Mouse (Mus musculus) small intestine, adult 2 months (tissue): ENCODE data around the gene Actb. TPM values are rescaled to one million over a fixed set of nuclear protein-coding genes. Genes with fewer than 3 reads are reported as not detected.

Experiments used
- H3K27ac ChIP-seq: fragments of 200-500 bp; 2 replicates; pipeline ENCODE4 v1.5.1; 2012; ENCODE audit warnings: low read depth, low read length, control low read depth, inconsistent platforms; ENCODE audit not compliant: insufficient read depth
- H3K27me3 ChIP-seq: fragments of 200-500 bp; 2 replicates; pipeline ENCODE4 v1.6.1; 2012; ENCODE audit warnings: mild to moderate bottlenecking, moderate library complexity, low read length, inconsistent platforms; ENCODE audit not compliant: control insufficient read depth, insufficient read depth
- H3K36me3 ChIP-seq: fragments of 200-500 bp; 2 replicates; pipeline ENCODE4 v1.6.1; 2012; ENCODE audit warnings: mild to moderate bottlenecking, low read length, control low read depth, inconsistent platforms; ENCODE audit not compliant: control insufficient read depth, insufficient read depth
- H3K4me1 ChIP-seq: fragments of 200-500 bp; 2 replicates; pipeline ENCODE4 v1.6.1; 2012; ENCODE audit warnings: low read length, inconsistent platforms, mixed read lengths; ENCODE audit not compliant: control insufficient read depth, insufficient read depth, insufficient read length
- H3K4me3 ChIP-seq: fragments of 200-500 bp; 2 replicates; pipeline ENCODE4 v1.5.1; 2012; ENCODE audit warnings: low read depth, mild to moderate bottlenecking, control low read depth, inconsistent platforms, low read length, moderate library complexity
- CTCF ChIP-seq: fragments of 200-500 bp; IDR thresholded peaks from 2 replicates; pipeline ENCODE4 v1.5.1; 2012; ENCODE audit warnings: low read depth, mild to moderate bottlenecking, control low read depth, inconsistent platforms, low read length, moderate library complexity, mixed read lengths; ENCODE audit not compliant: insufficient replicate concordance, insufficient read length; ENCODE audit errors: extremely low read depth
- POLR2A ChIP-seq: fragments of 200-500 bp; IDR thresholded peaks from 2 replicates; pipeline ENCODE4 v1.6.1; 2012; ENCODE audit warnings: low read depth, mild to moderate bottlenecking, control low read depth, inconsistent platforms, low read length, moderate library complexity
- WGBS: fragments of 180-500 bp; shearing (Covaris S2); methylation state at CpG from one replicate; pipeline ENCODE4 v1.1.7; 2018; 5-methylcytosine and 5-hydroxymethylcytosine counted together
- polyA plus RNA-seq: library from polyadenylated mRNA; depleted of rRNA; stranded (reverse); fragments of >200 nt; gene quantifications from 2 replicates; pipeline ENCODE4 v1.2.3, GENCODE M21; 2012

The Actb gene
- polyA plus RNA-seq, 1 experiment: 11,894 TPM

GRCm38 (mm10) chr5:142899932-142900533, 6.5 kb downstream of the Actb start:
- peaks cover 48% of the 10 kb centered on the region for H3K36me3 ChIP-seq
- no peaks in the 10 kb centered on the region for H3K27me3 ChIP-seq
- peaks cover 7% of the 10 kb centered on the region for H3K4me1 ChIP-seq
- TF ChIP-seq CTCF (no peak), POLR2A (no peak)
- H3K27ac ChIP-seq: no peak overlapping the region
- 67% methylated on average over 5 of the region's 5 CpGs for WGBS
- no peak overlapping the region for H3K4me3 ChIP-seq

DNA sequence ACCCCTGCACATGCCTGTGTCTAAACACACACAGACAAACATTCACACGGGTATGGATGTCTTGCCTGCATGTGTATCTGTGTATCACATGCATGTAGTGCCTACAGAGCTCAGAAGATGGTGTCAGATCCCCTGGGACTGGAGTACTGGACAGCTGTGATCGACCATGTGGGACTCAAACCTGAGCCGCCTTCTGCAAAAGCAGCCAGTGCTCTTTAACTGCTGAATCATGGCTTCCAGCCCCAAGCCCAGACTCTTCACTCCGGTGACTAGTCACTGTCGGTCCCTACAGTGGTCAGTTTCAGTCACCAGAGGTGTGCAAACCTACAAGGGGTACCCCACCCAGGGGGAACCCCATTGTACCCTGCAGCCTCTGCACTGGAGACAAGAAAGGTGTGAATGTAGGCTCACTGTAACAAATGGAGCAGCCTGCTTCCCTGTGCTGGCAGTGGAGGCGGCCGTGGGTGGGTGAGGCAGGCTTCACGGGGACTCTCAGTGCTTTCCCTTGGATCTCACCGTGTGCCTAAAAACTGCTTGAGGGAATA, 7.4 kb downstream of the Actb start:
- Histone ChIP-seq H3K27ac (no peak overlapping the region), H3K27me3 (no peaks in the 10 kb centered on the region)

GRCm38 (mm10) chr5:142898316-142898715, 8.2 kb downstream of the Actb start:
- Histone ChIP-seq H3K27me3 (no peaks in the 10 kb centered on the region), H3K4me1 (peaks cover 9% of the 10 kb centered on the region), H3K36me3 (peaks cover 32% of the 10 kb centered on the region), H3K27ac (no peak overlapping the region), H3K4me3 (no peak overlapping the region)
- WGBS: 69% methylated on average over 4 of the region's 4 CpGs
- TF ChIP-seq POLR2A (no peak), CTCF (no peak)

More for the DNA sequence above, 7.4 kb downstream of the Actb start:
- peaks cover 39% of the 10 kb centered on the region for H3K36me3 ChIP-seq
- no peak overlapping the region for H3K4me3 ChIP-seq
- no peak for TF ChIP-seq CTCF
- no peak for TF ChIP-seq POLR2A
- 78% methylated on average over 9 of the region's 9 CpGs for WGBS
- peaks cover 9% of the 10 kb centered on the region for H3K4me1 ChIP-seq

- Histone ChIP-seq H3K27me3 (no peaks in the 10 kb centered on the region), H3K4me1 (peaks cover 9% of the 10 kb centered on the region), H3K27ac (peak overlapping the region; percentile 65), H3K36me3 (peaks cover 25% of the 10 kb centered on the region), H3K4me3 (no peak overlapping the region)
- no peak for TF ChIP-seq CTCF
- WGBS: 36% methylated on average over 7 of the region's 7 CpGs
These were observed 8.8 kb downstream of the Actb start for GRCm38 (mm10) chr5:142897568-142898248.

GRCm38 (mm10) chr5:142896713-142897112, 9.8 kb downstream of the Actb start:
- Histone ChIP-seq H3K27ac (no peak overlapping the region), H3K36me3 (peaks cover 17% of the 10 kb centered on the region), H3K4me3 (no peak overlapping the region), H3K4me1 (peaks cover 9% of the 10 kb centered on the region), H3K27me3 (no peaks in the 10 kb centered on the region)
- WGBS: 70% methylated on average over 5 of the region's 5 CpGs
- no peak for TF ChIP-seq POLR2A
- no peak for TF ChIP-seq CTCF

- WGBS: 59% methylated on average over 10 of the region's 10 CpGs
- TF ChIP-seq CTCF (no peak), POLR2A (no peak)
- Histone ChIP-seq H3K36me3 (peaks cover 12% of the 10 kb centered on the region), H3K27me3 (no peaks in the 10 kb centered on the region), H3K27ac (no peak overlapping the region), H3K4me1 (peaks cover 9% of the 10 kb centered on the region), H3K4me3 (no peak overlapping the region)
These were observed 10.4 kb downstream of the Actb start for GRCm38 (mm10) chr5:142896192-142896591.

- no peak for TF ChIP-seq CTCF
- TF ChIP-seq POLR2A: peak; percentile 34; the same call in 1 of the 2 replicates
- peak within 1 kb of the TSS; percentile 71 for H3K27ac ChIP-seq
- H3K4me1 ChIP-seq: peaks cover 9% of the 10 kb centered on the region
- H3K27me3 ChIP-seq: no peaks in the 10 kb centered on the region
- 0 out of 2 replicates have a peak, but pooled peaks cover 4% of the 10 kb centered on the region for H3K36me3 ChIP-seq
- under 1% methylated on average over 40 of the region's 40 CpGs for WGBS
- peak within 1 kb of the TSS; percentile 86 for H3K4me3 ChIP-seq
These were observed 11.5 kb downstream of the Actb start, which contains the start of gene Fbxl18 for GRCm38 (mm10) chr5:142894918-142895613. Gene Fbxl18, minus strand, starts transcription at chr5:142895421.
